Mouse (Mus musculus): ENCODE results near the gene Ehd2. TPM values are rescaled to one million over a fixed set of nuclear protein-coding genes. Genes with fewer than 3 reads are reported as not detected.

Gene Ehd2
- polyA plus RNA-seq, 1 experiment from 2014 or later: 12.5 TPM

GRCm38 (mm10) chr7:15968322-15968721 lies 955 bp upstream of the Ehd2 start:
- no peak for DNase-seq (ENCODE audit: low spot score)
- Histone ChIP-seq H3K9me3 (replicated peaks) (no peaks in the 10 kb centered on the region), H3K27me3 (ENCODE audit: low read depth, poor library complexity, severe bottlenecking) (no peaks in the 10 kb centered on the region), H3K4me1 (peaks cover 13% of the 10 kb centered on the region; the same call in 1 of the 2 replicates), H3K36me3 (peaks cover 35% of the 10 kb centered on the region), H3K27ac (replicated peaks) (no peak overlapping the region), H3K4me3 (no peak overlapping the region)
- WGBS: 85% methylated on average over 8 of the region's 8 CpGs

- 78% methylated on average over 3 of the region's 3 CpGs for WGBS
- H3K9me3 ChIP-seq (replicated peaks): no peaks in the 10 kb centered on the region
- H3K4me1 ChIP-seq: peaks cover 21% of the 10 kb centered on the region
- H3K36me3 ChIP-seq: peaks cover 16% of the 10 kb centered on the region
- H3K27ac ChIP-seq (replicated peaks): no peak overlapping the region
- DNase-seq (ENCODE audit: low spot score): no peak
- 0 out of 2 replicates have a peak, but pooled peaks cover 3% of the 10 kb centered on the region for H3K27me3 ChIP-seq (ENCODE audit: low read depth, poor library complexity, severe bottlenecking)
- peak overlapping the region; percentile 55; the same call in 1 of the 2 replicates for H3K4me3 ChIP-seq
These were observed 878 bp downstream of the Ehd2 start for GRCm38 (mm10) chr7:15966489-15966888.

- no peak for DNase-seq (ENCODE audit: low spot score)
- Histone ChIP-seq H3K36me3 (no peaks in the 10 kb centered on the region), H3K4me1 (peaks cover 29% of the 10 kb centered on the region), H3K4me3 (no peak overlapping the region), H3K27ac (replicated peaks) (no peak overlapping the region), H3K9me3 (replicated peaks) (no peaks in the 10 kb centered on the region), H3K27me3 (ENCODE audit: low read depth, poor library complexity, severe bottlenecking) (0 out of 2 replicates have a peak, but pooled peaks cover 3% of the 10 kb centered on the region)
- 88% methylated on average over 32 of the region's 32 CpGs for WGBS
These were observed 3.3 kb downstream of the Ehd2 start for GRCm38 (mm10) chr7:15963798-15964652.

- Histone ChIP-seq H3K4me1 (peaks cover 29% of the 10 kb centered on the region), H3K27ac (replicated peaks) (peak overlapping the region; percentile 9; the same call in 1 of the 2 replicates), H3K9me3 (replicated peaks) (no peaks in the 10 kb centered on the region), H3K4me3 (no peak overlapping the region), H3K27me3 (ENCODE audit: low read depth, poor library complexity, severe bottlenecking) (0 out of 2 replicates have a peak, but pooled peaks cover 3% of the 10 kb centered on the region), H3K36me3 (no peaks in the 10 kb centered on the region)
- no peak for DNase-seq (ENCODE audit: low spot score)
- WGBS: 41% methylated on average over 12 of the region's 12 CpGs
These were observed 4.8 kb downstream of the Ehd2 start for GRCm38 (mm10) chr7:15962311-15963288.

- no peaks in the 10 kb centered on the region for H3K9me3 ChIP-seq (replicated peaks)
- peaks cover 21% of the 10 kb centered on the region for H3K4me1 ChIP-seq
- DNase-seq (ENCODE audit: low spot score): no peak
- H3K27ac ChIP-seq (replicated peaks): no peak overlapping the region
- 0 out of 2 replicates have a peak, but pooled peaks cover 3% of the 10 kb centered on the region for H3K27me3 ChIP-seq (ENCODE audit: low read depth, poor library complexity, severe bottlenecking)
- no peaks in the 10 kb centered on the region for H3K36me3 ChIP-seq
- H3K4me3 ChIP-seq: no peak overlapping the region
- 89% methylated on average over 7 of the region's 7 CpGs for WGBS
These were observed 5.6 kb downstream of the Ehd2 start for GRCm38 (mm10) chr7:15961798-15962197.

GRCm38 (mm10) chr7:15961239-15961638 lies 6.1 kb downstream of the Ehd2 start:
- H3K4me3 ChIP-seq: no peak overlapping the region
- H3K36me3 ChIP-seq: no peaks in the 10 kb centered on the region
- H3K27ac ChIP-seq (replicated peaks): no peak overlapping the region
- peaks cover 21% of the 10 kb centered on the region for H3K4me1 ChIP-seq
- H3K9me3 ChIP-seq (replicated peaks): no peaks in the 10 kb centered on the region
- WGBS: 76% methylated on average over 4 of the region's 4 CpGs
- H3K27me3 ChIP-seq (ENCODE audit: low read depth, poor library complexity, severe bottlenecking): peaks cover 7% of the 10 kb centered on the region; the same call in 1 of the 2 replicates
- no peak for DNase-seq (ENCODE audit: low spot score)

- 52% methylated on average over 4 of the region's 4 CpGs for WGBS
- Histone ChIP-seq H3K9me3 (replicated peaks) (no peaks in the 10 kb centered on the region), H3K4me3 (no peak overlapping the region), H3K4me1 (peaks cover 24% of the 10 kb centered on the region), H3K27ac (replicated peaks) (peak overlapping the region; percentile 55), H3K36me3 (no peaks in the 10 kb centered on the region), H3K27me3 (ENCODE audit: low read depth, poor library complexity, severe bottlenecking) (peaks cover 13% of the 10 kb centered on the region; the same call in 1 of the 2 replicates)
- no peak for DNase-seq (ENCODE audit: low spot score)
These were observed 6.7 kb downstream of the Ehd2 start for GRCm38 (mm10) chr7:15960691-15961090.

GRCm38 (mm10) chr7:15956143-15956542 lies 11.2 kb downstream of the Ehd2 start:
- Histone ChIP-seq H3K4me1 (peaks cover 20% of the 10 kb centered on the region), H3K36me3 (0 out of 2 replicates have a peak, but pooled peaks cover 4% of the 10 kb centered on the region), H3K4me3 (no peak overlapping the region), H3K27ac (replicated peaks) (no peak overlapping the region), H3K9me3 (replicated peaks) (peaks cover 9% of the 10 kb centered on the region; the same call in 1 of the 2 replicates), H3K27me3 (ENCODE audit: low read depth, poor library complexity, severe bottlenecking) (peaks cover 17% of the 10 kb centered on the region)
- WGBS: 79% methylated on average over 5 of the region's 5 CpGs
- DNase-seq (ENCODE audit: low spot score): no peak

GRCm38 (mm10) chr7:15955509-15955908 lies 11.9 kb downstream of the Ehd2 start:
- H3K27me3 ChIP-seq (ENCODE audit: low read depth, poor library complexity, severe bottlenecking): peaks cover 17% of the 10 kb centered on the region
- H3K4me1 ChIP-seq: peaks cover 14% of the 10 kb centered on the region
- DNase-seq (ENCODE audit: low spot score): no peak
- 0 out of 2 replicates have a peak, but pooled peaks cover 4% of the 10 kb centered on the region for H3K36me3 ChIP-seq
- 17% methylated on average over 7 of the region's 7 CpGs for WGBS
- peak overlapping the region; percentile 49 for H3K4me3 ChIP-seq
- H3K27ac ChIP-seq (replicated peaks): peak overlapping the region; percentile 63
- H3K9me3 ChIP-seq (replicated peaks): peaks cover 9% of the 10 kb centered on the region; the same call in 1 of the 2 replicates

GRCm38 (mm10) chr7:15954978-15955443 lies 12.4 kb downstream of the Ehd2 start:
- DNase-seq (ENCODE audit: low spot score): peak; percentile 47
- Histone ChIP-seq H3K4me3 (peak overlapping the region; percentile 49), H3K9me3 (replicated peaks) (peaks cover 9% of the 10 kb centered on the region; the same call in 1 of the 2 replicates), H3K36me3 (0 out of 2 replicates have a peak, but pooled peaks cover 4% of the 10 kb centered on the region), H3K27ac (replicated peaks) (peak overlapping the region; percentile 63), H3K4me1 (peaks cover 13% of the 10 kb centered on the region), H3K27me3 (ENCODE audit: low read depth, poor library complexity, severe bottlenecking) (peaks cover 17% of the 10 kb centered on the region)
- 5% methylated on average over 21 of the region's 21 CpGs for WGBS

GRCm38 (mm10) chr7:15954436-15954835 lies 12.9 kb downstream of the Ehd2 start:
- 88% methylated on average over 7 of the region's 7 CpGs for WGBS
- H3K4me3 ChIP-seq: no peak overlapping the region
- DNase-seq (ENCODE audit: low spot score): no peak

More at GRCm38 (mm10) chr7:15954436-15954835, 12.9 kb downstream of the Ehd2 start:
- H3K4me1 ChIP-seq: peaks cover 13% of the 10 kb centered on the region
- 0 out of 2 replicates have a peak, but pooled peaks cover 4% of the 10 kb centered on the region for H3K36me3 ChIP-seq
- peaks cover 9% of the 10 kb centered on the region; the same call in 1 of the 2 replicates for H3K9me3 ChIP-seq (replicated peaks)
- H3K27me3 ChIP-seq (ENCODE audit: low read depth, poor library complexity, severe bottlenecking): peaks cover 20% of the 10 kb centered on the region
- H3K27ac ChIP-seq (replicated peaks): no peak overlapping the region

Data from midbrain, embryonic 10.5 days (tissue).